Mouse (Mus musculus): ENCODE results near the gene Plxna2.
A peak's percentile ranks its signal among the peaks of the same experiment; 100 is the strongest.

Plxna2 gene

GRCm38 (mm10) chr1:194660426-194661119 is 42.6 kb downstream of the Plxna2 start:
- DNase-seq (ENCODE audit: low spot score): no peak

GRCm38 (mm10) chr1:194663021-194663420 is 45.0 kb downstream of the Plxna2 start:
- no peak for DNase-seq (ENCODE audit: low spot score)

GRCm38 (mm10) chr1:194665715-194666114 is 47.7 kb downstream of the Plxna2 start:
- no peak for DNase-seq (ENCODE audit: low spot score)

- DNase-seq (ENCODE audit: low spot score): no peak
These were observed 53.9 kb downstream of the Plxna2 start for GRCm38 (mm10) chr1:194671783-194672524.

- no peak for DNase-seq (ENCODE audit: low spot score)
These were observed 54.5 kb downstream of the Plxna2 start for GRCm38 (mm10) chr1:194672525-194672894.

GRCm38 (mm10) chr1:194673229-194673628 is 55.2 kb downstream of the Plxna2 start:
- no peak for DNase-seq (ENCODE audit: low spot score)

- DNase-seq (ENCODE audit: low spot score): no peak
These were observed 57.3 kb downstream of the Plxna2 start for GRCm38 (mm10) chr1:194675106-194675890.

GRCm38 (mm10) chr1:194675891-194676200 is 57.8 kb downstream of the Plxna2 start:
- DNase-seq (ENCODE audit: low spot score): no peak

- no peak for DNase-seq (ENCODE audit: low spot score)
These were observed 59.9 kb downstream of the Plxna2 start for GRCm38 (mm10) chr1:194677878-194678277.

- DNase-seq (ENCODE audit: low spot score): no peak
These were observed 61.1 kb downstream of the Plxna2 start for GRCm38 (mm10) chr1:194679147-194679546.

GRCm38 (mm10) chr1:194680136-194680535 is 62.1 kb downstream of the Plxna2 start:
- no peak for DNase-seq (ENCODE audit: low spot score)

GRCm38 (mm10) chr1:194682021-194682420 is 64.0 kb downstream of the Plxna2 start:
- DNase-seq (ENCODE audit: low spot score): peak; percentile 67

GRCm38 (mm10) chr1:194683132-194683531 is 65.1 kb downstream of the Plxna2 start:
- no peak for DNase-seq (ENCODE audit: low spot score)

GRCm38 (mm10) chr1:194685896-194686295 is 67.9 kb downstream of the Plxna2 start:
- DNase-seq (ENCODE audit: low spot score): no peak

GRCm38 (mm10) chr1:194687746-194688145 is 69.7 kb downstream of the Plxna2 start:
- DNase-seq (ENCODE audit: low spot score): no peak

- DNase-seq (ENCODE audit: low spot score): no peak
These were observed 70.1 kb downstream of the Plxna2 start for GRCm38 (mm10) chr1:194688161-194688560.

GRCm38 (mm10) chr1:194693063-194693462 is 75.0 kb downstream of the Plxna2 start:
- no peak for DNase-seq (ENCODE audit: low spot score)

- no peak for DNase-seq (ENCODE audit: low spot score)
These were observed 75.5 kb downstream of the Plxna2 start for GRCm38 (mm10) chr1:194693488-194693887.

- no peak for DNase-seq (ENCODE audit: low spot score)
These were observed 76.8 kb downstream of the Plxna2 start for GRCm38 (mm10) chr1:194694805-194695204.

GRCm38 (mm10) chr1:194697439-194697838 is 79.4 kb downstream of the Plxna2 start:
- no peak for DNase-seq (ENCODE audit: low spot score)

GRCm38 (mm10) chr1:194699321-194699720 is 81.3 kb downstream of the Plxna2 start:
- no peak for DNase-seq (ENCODE audit: low spot score)

GRCm38 (mm10) chr1:194703235-194703634 is 85.2 kb downstream of the Plxna2 start:
- DNase-seq (ENCODE audit: low spot score): no peak
